Mouse (Mus musculus) induced T-regulatory cell, adult 2 months (primary cell): Measurements from ENCODE around the gene Rsph1.
A peak's percentile ranks its signal among the peaks of the same experiment; 100 is the strongest.

Experiments
- DNase-seq: peaks from one replicate; pipeline ENCODE4 v3.0.0-alpha.2; 2012; ENCODE audit warnings: low read depth

Gene Rsph1

GRCm38 (mm10) chr17:31254463-31254931 is 22.7 kb downstream of the Rsph1 start:
- peak; percentile 75 for DNase-seq

- no peak for DNase-seq
Observed at GRCm38 (mm10) chr17:31253951-31254350, 23.2 kb downstream of the Rsph1 start.

- DNase-seq: no peak
Observed at GRCm38 (mm10) chr17:31247144-31247543, 30.0 kb downstream of the Rsph1 start.

DNA sequence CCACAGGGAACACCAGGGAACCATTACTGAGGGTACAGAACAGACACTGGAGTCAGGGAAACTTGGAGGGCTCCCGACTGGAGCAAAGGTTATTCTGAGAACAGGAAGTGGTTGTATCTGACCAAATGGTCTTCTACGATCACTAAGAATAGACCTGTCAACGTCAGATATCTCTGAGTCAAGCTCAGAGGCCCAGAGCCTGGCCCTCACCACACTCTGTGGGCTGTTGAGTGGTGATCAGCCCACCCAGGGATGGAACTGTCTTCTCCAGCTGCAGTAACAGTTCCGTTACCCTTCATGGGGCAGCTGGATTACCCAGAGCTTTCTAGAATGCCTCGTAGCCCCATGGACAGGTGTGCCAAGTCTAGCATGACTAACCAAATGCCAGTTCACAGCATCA is 31.9 kb downstream of the Rsph1 start:
- DNase-seq: no peak

GRCm38 (mm10) chr17:31242764-31243163 is 34.4 kb downstream of the Rsph1 start:
- peak; percentile 72 for DNase-seq

DNA sequence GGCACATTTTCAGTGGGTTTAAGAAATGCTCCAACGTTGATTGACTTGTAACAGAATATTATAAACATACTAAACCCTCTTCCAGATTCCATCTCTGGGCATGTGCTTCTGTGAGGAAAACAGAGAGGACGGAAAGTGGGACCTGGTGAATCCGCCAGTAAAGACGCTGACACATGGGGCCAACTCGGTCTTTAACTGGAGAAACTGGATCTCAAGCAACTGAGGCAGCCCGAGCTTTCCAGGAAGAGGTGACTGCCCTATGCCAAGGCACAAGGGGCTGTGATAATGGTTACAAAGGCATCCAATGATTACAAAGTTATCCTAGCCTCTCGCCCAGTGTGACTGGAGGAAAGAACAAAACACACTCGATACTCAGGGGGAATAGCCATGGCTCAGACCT is 36.0 kb downstream of the Rsph1 start:
- DNase-seq: no peak

GRCm38 (mm10) chr17:31238234-31239020 is 38.8 kb downstream of the Rsph1 start:
- no peak for DNase-seq

DNA sequence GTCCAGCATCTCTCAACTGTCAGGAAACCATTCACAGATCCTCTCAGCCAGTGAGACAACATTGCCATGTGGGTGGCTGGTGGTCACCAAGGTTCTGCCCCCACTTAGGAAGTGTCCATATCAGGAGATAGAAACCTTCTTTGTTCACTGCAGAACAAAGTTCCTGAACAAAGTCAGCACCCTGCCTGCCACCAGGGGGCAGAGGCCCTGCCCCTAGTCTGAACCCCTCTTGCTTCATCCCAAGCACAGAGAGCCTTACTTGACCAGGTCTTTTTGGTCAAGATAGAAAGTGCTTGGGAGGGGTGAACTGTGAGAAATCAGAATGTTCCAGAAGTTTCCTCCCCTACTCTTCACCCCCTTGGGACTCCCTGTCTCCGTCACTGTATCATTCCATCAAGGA is 41.3 kb downstream of the Rsph1 start:
- no peak for DNase-seq

DNA sequence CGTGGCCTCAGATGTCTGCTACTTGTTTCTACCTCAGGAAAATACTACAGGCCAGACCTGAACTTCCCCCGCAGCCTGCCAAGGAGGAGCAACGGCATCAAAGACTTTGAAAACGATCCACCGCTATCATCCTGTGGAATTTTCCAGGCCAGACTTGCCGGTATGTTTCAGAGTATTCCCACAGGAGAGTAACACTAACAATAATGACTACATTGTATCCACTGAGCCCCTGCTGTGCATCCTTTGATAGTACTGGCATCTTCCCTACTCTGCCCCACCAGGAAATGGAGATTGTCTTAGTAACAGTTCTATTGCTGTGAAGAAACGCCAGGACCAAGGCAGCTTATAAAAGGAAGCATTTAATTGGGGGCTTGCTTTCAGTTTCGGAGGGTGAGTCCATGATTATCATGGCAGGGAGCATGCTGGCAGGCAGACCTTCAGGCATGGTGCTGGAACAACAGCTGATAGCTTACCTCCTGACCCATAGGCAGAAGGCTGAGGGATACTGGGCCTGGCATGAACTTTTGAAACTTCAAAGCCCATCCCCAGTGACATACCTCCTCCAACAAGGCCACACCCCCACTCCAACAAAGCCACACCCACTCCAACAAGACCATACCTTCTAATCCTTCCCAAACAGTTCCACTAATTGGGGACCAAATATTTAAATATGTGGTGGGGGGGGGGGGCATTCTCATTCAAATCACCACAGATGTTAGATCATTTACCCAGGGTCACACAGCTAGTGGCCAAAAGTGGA is 44.8 kb downstream of the Rsph1 start:
- no peak for DNase-seq

DNA sequence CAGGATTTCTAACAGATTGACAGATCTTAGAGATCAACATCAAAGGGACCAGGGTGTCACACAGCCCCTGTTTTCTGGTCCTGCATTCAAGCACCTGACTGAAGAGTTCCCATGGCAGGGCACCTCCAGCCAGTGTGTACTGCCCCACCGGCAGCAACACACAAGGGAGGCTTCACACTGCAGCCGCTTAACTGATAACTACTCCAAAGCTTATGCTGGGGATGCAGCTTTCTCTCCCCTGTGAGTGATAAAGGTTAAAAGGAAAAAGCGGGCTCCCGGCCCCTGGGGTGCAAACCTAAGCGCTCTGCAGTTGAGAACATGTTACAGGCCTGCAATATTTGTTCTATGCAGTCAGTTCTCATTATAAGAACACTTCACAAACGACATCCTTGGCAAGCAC is 45.4 kb downstream of the Rsph1 start:
- DNase-seq: no peak

DNA sequence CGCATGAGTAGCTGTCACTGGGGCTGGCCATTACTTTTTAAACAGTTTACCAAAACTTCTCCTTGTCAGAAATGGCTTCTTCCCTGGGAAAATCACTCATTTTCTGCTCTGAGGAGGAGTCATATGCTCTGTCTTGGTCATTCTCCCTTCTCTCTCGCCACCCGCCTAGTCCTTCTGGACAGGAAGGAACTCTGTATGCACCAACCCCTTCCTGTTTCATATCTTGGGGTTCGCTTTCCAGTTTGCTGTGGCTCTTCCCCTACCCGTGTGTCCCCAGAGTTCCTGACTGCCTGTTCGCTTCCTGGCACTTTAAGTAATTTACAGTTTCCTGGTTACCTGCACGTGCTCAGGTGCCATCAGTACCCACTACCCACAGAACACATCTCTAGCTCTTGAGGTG is 50.3 kb downstream of the Rsph1 start:
- no peak for DNase-seq

- no peak for DNase-seq
Observed at GRCm38 (mm10) chr17:31226368-31226767, 50.8 kb downstream of the Rsph1 start.

DNA sequence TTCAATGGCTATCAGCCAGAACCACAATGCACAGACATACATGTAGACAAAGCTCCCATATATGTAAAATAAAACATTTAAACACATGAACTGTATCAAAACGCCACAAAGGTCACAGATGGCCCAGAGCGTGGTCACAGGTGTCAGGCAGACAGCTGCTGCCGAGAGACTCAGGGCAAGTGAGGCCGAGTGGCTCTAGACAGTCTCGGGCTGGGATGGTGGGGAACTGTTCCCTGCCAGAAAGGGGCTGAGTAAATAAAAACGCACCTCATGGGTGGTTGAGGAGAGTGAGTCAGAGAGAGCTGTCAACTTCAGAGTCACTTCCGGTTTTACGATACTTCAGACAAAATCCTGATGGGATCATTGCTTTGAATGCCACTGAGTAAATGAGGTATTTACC is 52.6 kb downstream of the Rsph1 start:
- DNase-seq: peak; percentile 64

GRCm38 (mm10) chr17:31223835-31224234 is 53.3 kb downstream of the Rsph1 start:
- DNase-seq: peak; percentile 89

- DNase-seq: peak; percentile 47
Observed at GRCm38 (mm10) chr17:31222810-31223310, 54.3 kb downstream of the Rsph1 start.

DNA sequence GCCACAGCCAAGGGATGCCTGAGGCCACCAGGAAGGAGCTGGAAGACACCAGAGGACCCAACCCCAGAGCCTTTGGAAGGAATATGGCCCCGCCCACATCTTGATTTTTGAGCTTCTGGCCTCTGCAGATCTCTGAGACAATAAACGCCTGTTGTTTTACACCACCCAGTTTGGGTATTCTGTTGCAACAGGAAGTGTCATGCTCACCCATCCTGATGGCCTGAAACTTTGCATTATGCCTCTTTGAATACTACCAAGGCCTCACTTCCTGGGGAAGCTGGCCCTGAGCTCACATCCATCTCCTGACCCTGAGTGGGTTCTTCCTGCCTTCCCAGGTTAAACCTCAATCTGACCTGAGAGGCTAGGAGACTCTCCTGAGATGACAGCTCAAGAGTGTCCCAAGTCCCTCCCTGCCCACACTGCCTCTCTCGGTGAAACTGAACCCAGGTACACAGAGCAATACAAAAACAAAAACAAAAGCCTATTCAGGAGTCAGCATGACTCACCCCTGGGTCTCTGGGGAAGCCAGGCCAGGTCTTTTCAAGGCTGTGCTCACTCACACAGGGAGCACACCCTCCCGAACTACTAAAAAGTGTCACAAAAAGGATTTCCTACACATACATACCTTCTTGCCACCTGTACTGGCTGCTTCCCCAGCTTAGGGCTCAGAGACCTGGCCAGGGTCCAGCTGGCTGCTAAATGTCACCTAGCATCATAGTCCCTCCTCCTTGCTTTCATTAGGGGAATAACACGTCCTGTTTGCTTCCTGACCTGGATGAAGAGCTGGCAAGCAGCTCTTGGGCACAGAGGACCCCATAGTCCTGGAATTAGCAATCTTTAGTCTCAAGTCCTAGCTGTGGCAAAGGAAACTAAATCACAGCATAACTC is 60.9 kb downstream of the Rsph1 start:
- DNase-seq: peak; percentile 55

DNA sequence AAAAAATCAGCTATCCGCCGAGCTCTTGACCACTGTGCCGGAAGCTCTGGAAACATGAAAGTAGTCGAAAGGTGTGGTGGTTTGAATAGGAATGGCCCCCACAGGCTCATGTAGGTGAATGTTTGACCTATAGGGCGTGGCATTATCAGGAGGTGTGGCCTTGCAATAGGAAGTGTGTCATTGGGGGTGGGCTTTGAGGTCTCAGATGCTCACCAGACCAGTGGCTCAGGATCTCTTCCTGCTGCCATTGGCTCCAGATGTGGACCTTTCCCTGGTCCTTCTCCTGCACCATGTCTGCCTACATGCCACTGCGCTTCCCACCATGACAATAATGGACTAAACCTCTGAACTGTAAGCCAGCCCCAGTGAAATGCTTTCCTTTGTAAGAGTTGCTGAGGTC is 65.3 kb downstream of the Rsph1 start:
- DNase-seq: peak; percentile 56

DNA sequence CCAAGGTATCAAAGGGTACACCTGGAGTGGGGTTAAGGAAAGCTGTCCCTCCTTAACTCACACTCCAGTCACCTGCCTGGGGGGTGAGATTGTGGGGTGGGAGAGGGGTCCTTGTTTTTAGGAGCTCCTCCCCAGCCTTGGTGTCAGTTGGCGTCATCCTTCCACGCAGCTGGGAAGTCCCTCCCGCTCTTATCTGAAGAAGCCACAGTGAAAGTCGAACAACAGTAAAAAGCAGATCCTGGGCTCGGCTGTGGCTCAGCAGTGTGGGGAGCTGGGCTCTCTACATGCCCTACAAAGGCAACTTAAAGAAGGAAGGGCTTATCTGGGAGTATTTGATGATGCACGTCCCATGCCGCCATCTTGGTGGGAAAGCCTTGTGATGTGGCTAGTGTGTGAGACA is 66.9 kb downstream of the Rsph1 start:
- DNase-seq: peak; percentile 87

DNA sequence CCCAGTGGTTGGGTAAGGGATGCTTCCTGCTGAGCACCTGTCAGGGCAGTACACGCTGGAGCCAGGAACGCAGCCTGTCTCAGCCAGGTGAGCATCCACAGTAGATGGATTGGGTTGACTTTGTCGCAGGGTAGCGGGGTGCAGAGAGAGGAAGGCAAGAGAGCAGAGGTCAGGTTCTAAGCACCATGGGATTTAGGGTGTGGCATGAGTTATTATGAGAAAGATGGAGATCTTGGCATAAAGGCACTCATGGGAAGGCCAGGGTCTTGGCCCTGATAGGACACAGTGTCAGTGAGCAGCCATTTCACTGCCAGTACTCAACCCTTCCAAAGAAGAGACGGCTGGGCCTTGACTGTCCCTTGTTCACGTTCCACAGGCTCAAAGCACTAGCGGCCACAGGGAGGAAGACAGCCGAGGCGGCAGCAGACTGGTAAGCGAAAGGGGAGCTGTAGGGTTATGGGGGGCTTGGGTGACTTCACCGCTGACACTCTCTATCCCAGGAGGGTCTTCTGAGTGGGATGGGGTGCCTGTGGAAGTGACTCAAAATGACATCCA is 67.7 kb downstream of the Rsph1 start:
- DNase-seq: peak; percentile 72

DNA sequence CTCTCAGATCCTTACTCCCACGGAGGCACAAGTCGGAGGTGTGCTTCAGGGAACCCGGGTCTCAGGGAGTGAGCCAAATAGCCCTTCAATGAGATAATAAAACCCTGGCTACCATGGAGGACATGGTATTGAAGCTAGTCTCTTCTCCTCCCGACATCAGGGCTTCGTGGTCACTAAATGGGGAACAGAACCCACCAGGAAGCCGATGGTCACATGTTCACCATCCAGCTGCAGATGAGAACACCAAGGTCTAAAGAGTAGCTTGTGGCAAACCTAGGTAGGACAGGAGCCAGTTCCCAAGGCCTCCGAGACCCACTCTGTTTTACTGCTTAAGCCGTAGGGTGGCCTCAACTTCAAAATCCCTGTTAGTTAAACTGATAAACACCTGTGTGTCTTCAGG is 68.5 kb downstream of the Rsph1 start:
- peak; percentile 53 for DNase-seq

- DNase-seq: peak; percentile 85
Observed at GRCm38 (mm10) chr17:31207771-31208334, 69.3 kb downstream of the Rsph1 start, which contains the start of gene Ubash3a. Gene Ubash3a, plus strand, starts transcription at chr17:31207873.
